Mouse (Mus musculus): ENCODE measurements around the gene Gm38394.

- TF ChIP-seq CTCF (IDR thresholded peaks at IDR 0.05; ENCODE audit: low read depth, low read length) (no peak), POLR2A (IDR thresholded peaks at IDR 0.05; ENCODE audit: insufficient read depth, low read length) (no peak)
Observed at GRCm38 (mm10) chr1:133709292-133709691, 48.2 kb upstream of the Gm38394 start.
